Mouse (Mus musculus) lung, postnatal 0 days (tissue): ENCODE data around the gene Ppp1r36.

Experiments used
- CTCF ChIP-seq: IDR thresholded peaks from 2 replicates; pipeline ENCODE4 v1.5.1; 2016; ENCODE audit warnings: antibody characterized with exemption, mild to moderate bottlenecking
- EP300 ChIP-seq: IDR thresholded peaks from 2 replicates; pipeline ENCODE4 v1.6.1; 2016; ENCODE audit warnings: antibody characterized with exemption, mild to moderate bottlenecking, control low read depth

- TF ChIP-seq CTCF (no peak), EP300 (no peak)
Observed at GRCm38 (mm10) chr12:76444862-76445261, 27.5 kb downstream of the Ppp1r36 start.
